Mouse (Mus musculus) midbrain, postnatal 0 days (tissue): ENCODE results near the gene Atrip. TPM values are rescaled to one million over a fixed set of nuclear protein-coding genes. Genes with fewer than 3 reads are reported as not detected.
A peak's percentile ranks its signal among the peaks of the same experiment; 100 is the strongest.

Experiments used
- ATAC-seq: fragments of 200-750 bp; cut with Nextera tagmentation; 2 replicates; pipeline ENCODE4 v1.8.0; 2017; ENCODE audit warnings: moderate number of reproducible peaks, mild to moderate bottlenecking, moderate TSS enrichment, moderate library complexity; ENCODE audit not compliant: low FRiP score
- DNase-seq: peaks from one replicate; pipeline ENCODE4 v3.0.0-alpha.2; 2015; ENCODE audit warnings: low spot score
- H3K27ac ChIP-seq: fragments of 300-500 bp; sonication (generic); 2 replicates; pipeline ENCODE4 v1.5.1; 2014; ENCODE audit warnings: low read depth, mild to moderate bottlenecking, low read length, mixed read lengths
- H3K27me3 ChIP-seq: fragments of 300-500 bp; sonication (generic); 2 replicates; pipeline ENCODE4 v1.6.1; 2014; ENCODE audit warnings: low read length, control low read depth, mixed read lengths; ENCODE audit not compliant: insufficient read depth
- H3K36me3 ChIP-seq: fragments of 300-500 bp; sonication (generic); 2 replicates; pipeline ENCODE4 v1.6.1; 2014; ENCODE audit warnings: low read length, control low read depth, mixed read lengths; ENCODE audit not compliant: insufficient read depth
- H3K4me1 ChIP-seq: fragments of 300-500 bp; sonication (generic); 2 replicates; pipeline ENCODE4 v1.6.1; 2014; ENCODE audit warnings: mild to moderate bottlenecking, control low read depth, antibody characterized with exemption, low read length, mixed read lengths; ENCODE audit not compliant: insufficient read depth
- H3K4me2 ChIP-seq: fragments of 300-500 bp; sonication (generic); 2 replicates; pipeline ENCODE4 v1.6.1; 2014; ENCODE audit warnings: low read depth, mild to moderate bottlenecking, low read length, mixed read lengths; ENCODE audit not compliant: poor library complexity, severe bottlenecking
- H3K4me3 ChIP-seq: fragments of 300-500 bp; sonication (generic); 2 replicates; pipeline ENCODE4 v1.5.1; 2014; ENCODE audit warnings: low read depth, mild to moderate bottlenecking, low read length, moderate library complexity
- H3K9ac ChIP-seq: fragments of 300-500 bp; sonication (generic); replicated peaks from 2 replicates; pipeline ENCODE4 v1.6.1; 2014; ENCODE audit warnings: mild to moderate bottlenecking, low read length, moderate library complexity, mixed read lengths; ENCODE audit not compliant: poor library complexity, severe bottlenecking
- H3K9me3 ChIP-seq: fragments of 300-500 bp; sonication (generic); 2 replicates; pipeline ENCODE4 v1.6.1; 2016; ENCODE audit warnings: low read length, control low read depth
- CTCF ChIP-seq: IDR thresholded peaks from 2 replicates; pipeline ENCODE4 v1.5.1; 2016; ENCODE audit warnings: antibody characterized with exemption, mild to moderate bottlenecking
- WGBS: fragments of 180-500 bp; shearing (Covaris S2); extraction: QIAGEN DNeasy Blood & Tissue Kit; methylation state at CpG from one replicate; pipeline ENCODE4 v1.1.7; 2014; 5-methylcytosine and 5-hydroxymethylcytosine counted together
- polyA plus RNA-seq: library from polyadenylated mRNA; unstranded; fragments of >200 nt; fragmentation: Nextera tagmentation; extraction: Ambion mirVana; gene quantifications from 2 replicates; pipeline ENCODE4 v1.2.1, GENCODE M21; 2015
- total RNA-seq: library from RNA; depleted of rRNA; stranded (reverse); fragments of >200 nt; gene quantifications from 2 replicates; pipeline ENCODE4 v1.2.3, GENCODE M21; 2014

Gene Atrip
- total and polyA plus RNA-seq, 2 experiments from 2014 or later, result 34.7 to 35.1 TPM

- peaks cover 86% of the 10 kb centered on the region for H3K36me3 ChIP-seq
- no peak overlapping the region for H3K4me3 ChIP-seq
- DNase-seq (no peak), ATAC-seq (no peak)
- H3K27me3 ChIP-seq, result no peaks in the 10 kb centered on the region
- TF ChIP-seq CTCF, result no peak
- no peak overlapping the region for H3K9ac ChIP-seq
- no peaks in the 10 kb centered on the region for H3K9me3 ChIP-seq
- no peak overlapping the region for H3K27ac ChIP-seq
- 96% methylated on average over 11 of the region's 11 CpGs for WGBS
- no peak overlapping the region for H3K4me2 ChIP-seq
- H3K4me1 ChIP-seq, result no peaks in the 10 kb centered on the region
Observed at GRCm38 (mm10) chr9:109110240-109110639, 36.3 kb upstream of the Atrip start.

GRCm38 (mm10) chr9:109107341-109107740 is 33.4 kb upstream of the Atrip start:
- Histone ChIP-seq H3K27ac (no peak overlapping the region), H3K27me3 (no peaks in the 10 kb centered on the region), H3K36me3 (peaks cover 82% of the 10 kb centered on the region), H3K4me3 (no peak overlapping the region), H3K9ac (no peak overlapping the region), H3K9me3 (no peaks in the 10 kb centered on the region), H3K4me2 (no peak overlapping the region), H3K4me1 (no peaks in the 10 kb centered on the region)
- WGBS, result 87% methylated on average over 5 of the region's 6 CpGs
- TF ChIP-seq CTCF, result no peak
- DNase-seq (no peak), ATAC-seq (no peak)

- WGBS, result 95% methylated on average over 12 of the region's 12 CpGs
- DNase-seq (no peak), ATAC-seq (no peak)
- Histone ChIP-seq H3K4me3 (no peak overlapping the region), H3K4me2 (no peak overlapping the region), H3K27me3 (no peaks in the 10 kb centered on the region), H3K9me3 (no peaks in the 10 kb centered on the region), H3K36me3 (peaks cover 68% of the 10 kb centered on the region), H3K9ac (no peak overlapping the region), H3K27ac (no peak overlapping the region), H3K4me1 (no peaks in the 10 kb centered on the region)
- no peak for TF ChIP-seq CTCF
Observed at GRCm38 (mm10) chr9:109105648-109106047, 31.7 kb upstream of the Atrip start.

- Histone ChIP-seq H3K4me2 (no peak overlapping the region), H3K27ac (peak overlapping the region; percentile 18; the same call in 1 of the 2 replicates), H3K4me1 (no peaks in the 10 kb centered on the region), H3K27me3 (no peaks in the 10 kb centered on the region), H3K9ac (no peak overlapping the region), H3K9me3 (no peaks in the 10 kb centered on the region), H3K36me3 (peaks cover 65% of the 10 kb centered on the region), H3K4me3 (no peak overlapping the region)
- peak; percentile 58 for DNase-seq
- whole genome bisulfite sequencing, result 78% methylated on average over 12 of the region's 12 CpGs
- ATAC-seq, result peak; percentile 21; the same call in 1 of the 2 replicates
- no peak for TF ChIP-seq CTCF
Observed at GRCm38 (mm10) chr9:109105011-109105410, 31.1 kb upstream of the Atrip start.

- WGBS, result 91% methylated on average over 9 of the region's 9 CpGs
- DNase-seq (no peak), ATAC-seq (no peak)
- no peaks in the 10 kb centered on the region for H3K27me3 ChIP-seq
- H3K9me3 ChIP-seq, result no peaks in the 10 kb centered on the region
- TF ChIP-seq CTCF, result no peak
- H3K36me3 ChIP-seq, result peaks cover 62% of the 10 kb centered on the region
- H3K27ac ChIP-seq, result no peak overlapping the region
- H3K4me2 ChIP-seq, result no peak overlapping the region
- H3K4me1 ChIP-seq, result no peaks in the 10 kb centered on the region
- no peak overlapping the region for H3K4me3 ChIP-seq
- H3K9ac ChIP-seq, result no peak overlapping the region
Observed at GRCm38 (mm10) chr9:109104083-109104482, 30.2 kb upstream of the Atrip start.

GRCm38 (mm10) chr9:109103250-109103649 is 29.3 kb upstream of the Atrip start:
- Histone ChIP-seq H3K4me2 (no peak overlapping the region), H3K4me3 (no peak overlapping the region), H3K4me1 (0 out of 2 replicates have a peak, but pooled peaks cover 5% of the 10 kb centered on the region), H3K27ac (no peak overlapping the region), H3K9me3 (no peaks in the 10 kb centered on the region), H3K27me3 (no peaks in the 10 kb centered on the region), H3K9ac (0 out of 2 replicates have a peak overlapping the region, but pooled peaks have one; percentile 19), H3K36me3 (peaks cover 54% of the 10 kb centered on the region)
- ATAC-seq, result no peak
- no peak for DNase-seq
- WGBS, result 68% methylated on average over 7 of the region's 7 CpGs
- TF ChIP-seq CTCF, result no peak
